Mouse (Mus musculus): ENCODE measurements around the gene Klra6. TPM values are rescaled to one million over a fixed set of nuclear protein-coding genes. Genes with fewer than 3 reads are reported as not detected.
"Not testable (repeated sequence)": the region's sequence is repeated elsewhere in the genome, so short reads cannot be mapped to it uniquely, and the experiment has no call there.

The Klra6 gene
- polyA plus RNA-seq (2015; fragmentation: Nextera tagmentation; extraction: Ambion mirVana) = not detected in 2 replicates

DNA sequence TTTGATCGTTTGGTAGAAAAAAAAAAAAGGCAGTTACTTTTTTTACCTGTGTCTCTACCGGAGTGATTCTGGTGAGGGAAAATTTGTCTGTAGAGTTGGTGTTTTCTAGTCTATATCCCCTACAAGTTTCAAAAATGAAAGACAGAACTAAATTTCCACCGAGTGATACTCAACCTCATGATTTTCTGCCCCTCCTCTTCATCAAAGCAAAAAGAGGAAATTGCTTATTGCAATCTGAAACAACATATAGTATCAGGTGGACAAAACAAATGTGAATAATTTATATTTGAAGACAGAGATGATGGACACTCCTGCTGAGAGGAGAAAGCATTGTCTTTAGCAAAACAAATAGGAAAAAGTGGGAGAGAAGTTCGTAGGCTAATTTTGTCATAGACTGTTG is at the start of gene Klra6:
Gene Klra6 (minus strand): TSS at position 101 of the 400 bp plus-strand sequence.
- no peak for ATAC-seq
- Histone ChIP-seq H3K4me2 (replicated peaks) (no peak within 1 kb of the TSS), H3K9me3 (no peaks in the 10 kb centered on the region), H3K9ac (no peak within 1 kb of the TSS), H3K4me3 (replicated peaks) (no peak within 1 kb of the TSS), H3K4me1 (replicated peaks) (no peaks in the 10 kb centered on the region), H3K27ac (no peak within 1 kb of the TSS), H3K27me3 (replicated peaks) (no peaks in the 10 kb centered on the region), H3K36me3 (no peaks in the 10 kb centered on the region)
- 73% methylated on average over 4 of the region's 4 CpGs for WGBS

DNA sequence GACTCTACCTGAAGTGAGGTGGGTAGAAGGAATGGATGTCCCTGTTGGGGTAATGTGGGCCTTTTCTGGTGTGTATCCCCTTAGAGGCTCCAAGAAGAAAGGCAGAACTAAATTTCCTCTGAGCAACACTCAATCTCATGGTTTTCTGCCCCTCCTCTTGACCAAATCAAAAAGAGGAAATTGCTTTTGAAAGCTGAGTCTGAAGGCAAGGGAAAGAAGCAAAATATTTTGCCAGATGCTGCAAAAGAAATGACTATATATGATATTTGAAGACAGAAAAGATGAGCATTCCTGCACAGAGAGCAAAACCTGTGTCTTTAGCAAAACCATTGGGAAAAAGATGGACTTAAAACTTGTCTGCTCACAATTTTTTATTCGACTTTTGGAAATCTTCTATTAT is 40.4 kb upstream of the Klra6 start, which contains the start of gene Klra4:
Gene Klra4 (minus strand): TSS at position 101 of the 400 bp plus-strand sequence.
- WGBS = 74% methylated on average over 1 of the region's 1 CpGs
- ATAC-seq; H3K27me3 ChIP-seq (replicated peaks); H3K4me2 ChIP-seq (replicated peaks); H3K9me3 ChIP-seq; H3K9ac ChIP-seq; H3K4me1 ChIP-seq (replicated peaks); H3K4me3 ChIP-seq (replicated peaks); H3K36me3 ChIP-seq; H3K27ac ChIP-seq: not testable (repeated sequence)

DNA sequence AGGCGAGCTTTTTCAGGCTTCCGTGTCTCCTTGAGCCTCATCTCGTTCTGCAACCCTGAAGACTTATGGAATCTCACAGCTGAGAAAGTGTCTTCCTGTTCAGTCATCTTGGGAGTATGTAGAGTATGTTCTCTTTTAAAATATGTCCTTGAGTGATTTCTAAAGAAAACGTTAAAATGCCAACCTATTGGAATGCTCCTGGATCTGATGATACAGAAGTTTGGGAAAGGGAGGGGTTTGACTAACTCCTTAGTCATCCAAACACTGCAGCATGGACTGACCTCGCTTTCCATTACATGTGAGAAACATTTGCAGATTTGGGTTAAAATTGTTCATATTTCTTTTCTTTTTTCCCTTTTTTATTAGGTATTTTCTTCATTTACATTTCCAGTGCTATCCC is 38.4 kb upstream of the Klra6 start:
- Histone ChIP-seq H3K4me3 (replicated peaks) (no peak overlapping the region), H3K27me3 (replicated peaks) (no peaks in the 10 kb centered on the region), H3K4me1 (replicated peaks) (no peaks in the 10 kb centered on the region), H3K4me2 (replicated peaks) (no peak overlapping the region), H3K27ac (no peak overlapping the region), H3K36me3 (no peaks in the 10 kb centered on the region), H3K9ac (no peak overlapping the region), H3K9me3 (no peaks in the 10 kb centered on the region)
- 77% methylated on average over 5 of the region's 5 CpGs for WGBS
- ATAC-seq = no peak

DNA sequence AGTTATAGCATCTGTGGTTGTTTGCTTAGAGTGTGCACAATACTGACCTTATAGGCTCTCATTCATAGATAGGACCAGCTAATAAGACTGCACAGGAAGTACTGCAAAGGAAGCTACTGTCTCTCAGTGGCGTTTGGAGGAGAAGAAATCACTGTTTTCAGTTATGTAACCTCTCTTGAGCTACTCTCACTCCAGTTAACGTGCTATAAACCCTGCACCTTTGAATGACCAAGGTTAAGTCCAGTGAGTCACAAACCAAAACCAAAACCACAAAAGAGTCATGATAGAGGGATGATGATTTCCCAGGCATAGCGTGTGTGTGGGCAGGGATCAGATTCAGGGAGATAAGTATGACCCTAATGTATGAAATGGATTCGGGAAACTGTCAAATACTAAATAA is 8.4 kb upstream of the Klra6 start:
- not testable (repeated sequence) for ATAC-seq; H3K36me3 ChIP-seq; H3K9ac ChIP-seq; H3K4me2 ChIP-seq (replicated peaks); H3K9me3 ChIP-seq; H3K4me1 ChIP-seq (replicated peaks); H3K27ac ChIP-seq; H3K4me3 ChIP-seq (replicated peaks); H3K27me3 ChIP-seq (replicated peaks)
- whole genome bisulfite sequencing = 47% methylated on average over 4 of the region's 4 CpGs

DNA sequence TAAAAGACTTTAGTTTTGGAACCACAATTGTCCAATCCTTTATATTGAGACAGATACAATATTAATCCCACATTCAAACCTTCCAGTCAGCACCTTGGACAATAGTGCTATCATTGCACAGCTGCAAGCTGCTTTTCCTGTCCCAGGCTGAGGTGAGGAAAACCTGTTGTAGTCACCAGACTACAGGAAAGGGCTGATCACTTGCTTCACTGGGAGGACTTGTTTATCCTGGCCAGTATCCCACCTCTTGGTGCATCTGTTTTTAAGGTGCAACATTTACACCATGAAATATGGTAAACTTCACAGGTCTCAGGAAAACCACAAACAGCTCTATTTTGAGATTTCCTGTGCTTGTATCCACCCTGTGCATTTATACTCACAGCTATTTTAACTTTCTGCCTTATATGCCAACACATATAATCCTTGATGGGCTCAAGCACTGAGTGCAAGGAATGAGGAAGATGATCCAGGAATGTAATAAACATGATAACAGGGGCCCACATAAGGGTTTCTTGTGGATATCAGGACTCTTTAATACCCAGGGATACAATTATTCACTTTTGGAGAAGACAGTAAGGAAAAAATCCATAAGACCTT is 4.8 kb upstream of the Klra6 start:
- H3K4me1 ChIP-seq (replicated peaks); H3K4me3 ChIP-seq (replicated peaks); H3K27ac ChIP-seq; H3K9ac ChIP-seq; H3K36me3 ChIP-seq; H3K4me2 ChIP-seq (replicated peaks); ATAC-seq; H3K27me3 ChIP-seq (replicated peaks); H3K9me3 ChIP-seq: not testable (repeated sequence)

Other genes starting within 250 kb of the Klra6 start
- gene Gm156, start 242.7 kb downstream of the Klra6 start, polyA plus RNA-seq (2015; fragmentation: Nextera tagmentation; extraction: Ambion mirVana) = not detected in 2 replicates
- not detected in 2 replicates for gene Gm17631, start 164.3 kb downstream of the Klra6 start, polyA plus RNA-seq (2015; fragmentation: Nextera tagmentation; extraction: Ambion mirVana)
- not detected in 2 replicates for gene Klra17, start 150.3 kb downstream of the Klra6 start, polyA plus RNA-seq (2015; fragmentation: Nextera tagmentation; extraction: Ambion mirVana)
- gene Klra5, start 109.3 kb downstream of the Klra6 start, polyA plus RNA-seq (2015; fragmentation: Nextera tagmentation; extraction: Ambion mirVana) = not detected in 2 replicates
- gene Klra4, start 40.3 kb upstream of the Klra6 start, polyA plus RNA-seq (2015; fragmentation: Nextera tagmentation; extraction: Ambion mirVana) = not detected in 2 replicates
- not detected in 2 replicates for gene Klra8, start 102.9 kb upstream of the Klra6 start, polyA plus RNA-seq (2015; fragmentation: Nextera tagmentation; extraction: Ambion mirVana)
- gene Klra9, start 166.2 kb upstream of the Klra6 start, polyA plus RNA-seq (2015; fragmentation: Nextera tagmentation; extraction: Ambion mirVana) = not detected in 2 replicates
- not detected in 2 replicates for gene Klra7, start 206.4 kb upstream of the Klra6 start, polyA plus RNA-seq (2015; fragmentation: Nextera tagmentation; extraction: Ambion mirVana)

Measured in intestine, embryonic 15.5 days (tissue).